Mouse (Mus musculus): ENCODE measurements around the gene Pkp4. TPM values are rescaled to one million over a fixed set of nuclear protein-coding genes. Genes with fewer than 3 reads are reported as not detected.

Pkp4 gene
- total RNA-seq, 2 experiments from 2014 or later, result 199 to 207 TPM

DNA sequence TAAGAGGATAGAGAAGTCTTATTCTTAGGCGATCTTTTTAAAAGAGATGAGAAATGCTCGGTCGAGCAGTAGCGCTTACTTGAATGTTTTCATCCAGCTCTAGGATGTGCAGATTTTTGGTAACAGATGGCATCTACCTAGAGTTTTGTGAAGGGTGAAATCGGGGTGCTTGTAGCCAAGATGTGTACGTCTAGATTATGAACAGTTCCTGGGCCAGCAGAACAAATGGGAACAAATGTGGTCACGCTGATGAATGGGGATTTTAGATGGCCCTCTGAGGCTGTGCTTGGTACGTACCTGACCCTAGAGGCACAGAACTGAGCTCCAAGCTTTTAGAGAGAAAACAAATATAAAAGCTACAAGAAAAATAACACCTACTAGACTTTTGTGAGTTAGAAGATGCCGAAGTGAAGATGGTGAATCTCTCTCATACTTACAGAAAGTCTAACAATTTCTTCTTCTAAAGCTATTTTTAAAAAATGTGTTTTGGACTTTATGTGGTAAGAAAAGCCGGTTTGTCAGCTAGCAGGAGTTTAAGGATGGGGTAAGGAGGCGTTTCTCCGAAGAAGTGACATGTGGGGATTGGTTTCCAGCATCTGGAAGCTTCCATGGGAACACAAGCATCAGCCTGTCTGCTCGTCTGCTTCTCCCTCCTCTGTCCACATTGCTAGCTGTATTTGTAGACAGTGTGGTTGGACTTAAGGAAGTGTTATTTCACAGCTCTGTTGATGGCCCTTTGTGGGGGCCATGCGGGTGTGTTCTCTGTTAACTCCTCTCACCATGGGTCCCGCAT, 20.9 kb downstream of the Pkp4 start:
- intact Hi-C loops (cut with DNase I), result no loop called here
- DNase-seq (ENCODE audit: low spot score in 2 of 2), result peak in 1 of 2 experiments; percentile 75

DNA sequence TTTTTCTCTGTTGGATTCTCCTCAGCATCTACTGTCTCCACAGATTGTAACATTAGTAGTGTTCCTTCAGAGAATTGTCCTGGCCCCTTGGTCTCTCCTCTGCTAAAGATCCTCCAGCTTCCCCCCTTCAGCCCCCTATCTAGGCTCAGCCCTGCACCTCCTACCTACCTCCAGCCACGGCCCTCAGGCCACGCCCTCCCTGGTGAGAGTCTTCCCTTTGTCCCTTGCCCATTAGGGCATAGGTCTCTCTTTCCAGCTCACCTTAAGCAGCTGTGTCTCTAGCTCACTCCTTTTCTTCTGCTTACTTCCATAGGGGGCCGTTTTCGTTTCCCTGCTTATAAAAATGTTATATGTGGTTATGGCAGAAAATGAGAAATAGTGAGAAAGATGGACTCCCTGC, 22.9 kb downstream of the Pkp4 start:
- no peak for DNase-seq (ENCODE audit: low spot score in 2 of 2)
- intact Hi-C loops (cut with DNase I), result no loop called here

DNA sequence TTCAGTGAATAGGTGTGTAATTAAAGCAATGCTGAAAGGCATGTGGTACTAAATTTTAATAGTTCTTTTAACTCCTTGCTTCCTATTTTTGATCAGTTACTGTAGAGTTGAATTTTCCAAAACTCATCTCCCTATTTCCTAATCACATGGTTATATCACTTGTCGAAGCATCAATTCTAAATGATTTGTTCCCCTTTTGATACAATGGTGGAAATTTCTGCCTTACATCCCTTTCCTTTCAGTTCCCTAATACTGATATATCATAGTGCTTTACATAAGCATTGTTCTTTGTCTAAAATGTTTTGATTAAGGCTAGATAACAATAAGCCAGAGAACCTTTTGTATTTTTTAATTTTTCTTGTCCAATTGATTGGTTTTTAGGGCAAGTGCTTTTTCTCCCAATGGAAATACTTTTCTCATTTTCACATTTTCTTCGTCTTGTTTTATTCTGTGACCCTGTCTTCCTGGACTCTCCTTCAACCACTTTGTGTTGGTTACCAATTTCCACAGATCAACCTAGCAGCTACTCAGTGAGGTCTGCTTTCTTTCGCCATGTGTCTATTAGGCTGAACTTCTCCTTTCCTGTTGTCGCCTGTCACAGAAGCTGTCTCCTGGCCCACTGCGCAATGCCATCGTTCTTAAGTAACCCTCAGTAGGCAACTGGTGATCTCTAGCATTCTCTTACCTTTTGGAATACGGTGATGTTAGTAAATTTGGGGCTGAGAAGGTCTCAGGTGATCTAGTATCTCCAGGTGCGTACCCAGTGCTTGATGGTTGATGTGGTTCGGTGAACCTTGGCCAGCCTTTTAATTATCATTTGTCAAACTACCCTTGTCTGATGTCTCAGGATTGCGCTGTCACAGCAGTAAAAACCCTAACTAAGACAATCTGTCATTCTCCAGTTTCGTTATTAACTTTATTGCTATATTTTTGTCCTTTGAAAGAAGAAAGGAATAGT, 23.7 kb downstream of the Pkp4 start:
- intact Hi-C loops (cut with DNase I), result no loop called here
- no peak for DNase-seq (ENCODE audit: low spot score in 2 of 2)

DNA sequence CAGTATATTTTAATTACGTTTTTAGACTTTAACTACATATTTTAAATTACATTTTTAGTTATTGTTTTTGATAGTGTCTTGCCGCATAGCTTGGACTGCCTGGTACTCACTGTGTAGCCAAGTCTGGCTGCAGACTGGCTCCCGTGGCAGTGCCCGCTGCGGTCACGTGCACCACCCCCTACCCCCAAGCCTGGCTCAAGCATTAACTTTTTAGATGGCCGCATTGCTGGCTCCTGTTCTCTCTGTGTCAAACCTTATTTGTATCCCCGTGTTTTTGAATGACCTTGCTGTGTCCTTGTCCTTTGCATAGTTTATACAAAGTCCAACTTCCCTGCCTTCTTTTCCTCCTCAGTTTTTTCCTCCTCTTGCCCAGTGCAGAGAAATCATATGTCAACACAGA, 25.5 kb downstream of the Pkp4 start:
- intact Hi-C loops (cut with DNase I), result no loop called here
- DNase-seq (ENCODE audit: low spot score in 2 of 2), result no peak

DNA sequence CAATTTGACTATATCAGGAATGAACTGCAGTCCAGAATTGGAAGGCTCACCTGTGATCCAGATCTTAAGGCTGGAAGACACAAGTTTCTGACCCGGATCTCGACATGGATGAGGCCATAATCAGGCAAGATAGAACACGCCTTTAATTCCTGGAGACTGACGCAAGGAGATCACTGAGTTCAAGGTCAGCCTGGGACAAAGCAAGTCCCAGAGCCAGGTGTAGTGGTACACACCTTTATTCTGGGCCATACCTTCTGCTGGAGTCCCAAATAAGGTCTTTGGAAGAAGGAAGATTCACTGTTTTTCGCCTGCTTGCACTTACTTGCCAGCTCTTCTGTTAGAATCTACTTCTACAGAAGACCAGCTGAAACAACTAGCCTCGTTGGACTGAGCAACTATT, 26.3 kb downstream of the Pkp4 start:
- DNase-seq (ENCODE audit: low spot score in 2 of 2), result no peak
- intact Hi-C loops (cut with DNase I), result no loop called here

DNA sequence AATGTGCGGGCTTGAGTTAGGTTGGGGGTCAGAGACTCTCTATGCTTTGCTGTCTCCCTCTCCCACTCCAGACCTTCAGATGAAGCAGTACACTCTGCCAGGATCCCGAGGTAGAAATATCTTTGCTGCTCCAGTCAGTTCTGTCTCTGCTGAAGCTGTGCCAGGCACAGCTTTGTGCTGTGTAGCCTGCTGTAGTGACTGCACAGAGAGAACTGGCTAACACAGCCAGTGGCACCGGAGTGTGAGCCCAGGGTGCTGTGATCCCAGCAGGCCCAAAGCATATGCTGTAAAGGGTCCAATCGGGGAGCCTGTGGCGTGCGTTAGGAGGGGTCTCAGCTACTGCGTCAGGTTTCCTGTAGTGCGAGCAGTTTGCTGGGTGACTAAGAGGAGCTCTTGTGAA, 27.7 kb downstream of the Pkp4 start:
- intact Hi-C loops (cut with DNase I), result no loop called here
- no peak for DNase-seq (ENCODE audit: low spot score in 2 of 2)

DNA sequence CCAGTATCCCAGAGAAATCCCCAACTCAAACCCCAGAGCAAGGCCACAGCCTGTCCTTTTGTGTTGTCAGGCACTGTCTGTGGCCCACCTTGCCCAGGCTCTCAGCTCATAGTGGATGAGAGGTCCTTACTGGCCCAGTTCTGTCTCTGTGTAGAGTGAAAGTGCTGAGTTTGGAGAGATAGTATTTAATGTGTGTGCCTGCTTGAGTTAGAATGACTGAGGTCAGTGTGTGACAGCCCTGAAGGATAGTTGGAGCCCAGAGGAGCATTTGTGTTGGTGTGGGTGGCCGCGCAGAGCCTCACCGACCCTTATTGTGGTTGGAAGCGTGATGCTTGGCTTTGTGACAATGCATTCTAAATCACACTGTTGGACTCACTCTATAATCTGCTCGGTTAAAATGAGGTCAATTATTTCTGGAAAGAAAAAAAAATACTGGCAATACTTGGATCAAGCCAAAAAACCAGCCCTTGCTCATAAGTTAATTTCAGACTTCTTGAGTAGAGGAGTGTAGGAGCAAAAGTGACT, 29.1 kb downstream of the Pkp4 start:
- intact Hi-C loops (cut with DNase I), result no loop called here

DNA sequence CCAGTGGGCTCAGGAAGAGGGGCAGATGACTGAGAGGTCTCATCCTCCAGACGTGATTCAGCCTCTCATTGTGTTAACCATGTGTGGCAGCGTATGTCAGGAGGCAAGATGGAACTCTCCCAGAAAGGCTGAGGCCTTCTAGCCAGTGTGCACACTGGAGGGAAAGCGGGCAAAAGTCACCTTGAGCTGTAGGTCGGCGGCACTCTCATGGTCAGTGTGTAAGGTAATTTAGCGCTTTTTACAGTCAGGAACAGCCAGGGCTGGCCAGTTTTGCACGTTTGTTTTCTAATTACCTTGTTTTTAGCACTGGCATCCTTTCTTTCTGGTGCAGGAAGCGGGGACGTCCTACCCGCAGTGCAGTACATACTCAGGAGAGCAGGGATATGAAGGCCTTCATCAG, 29.5 kb downstream of the Pkp4 start:
- DNase-seq (ENCODE audit: low spot score in 2 of 2), result no peak
- intact Hi-C loops (cut with DNase I), result no loop called here

More for the DNA sequence above, 29.1 kb downstream of the Pkp4 start:
- DNase-seq (ENCODE audit: low spot score in 2 of 2), result no peak

DNA sequence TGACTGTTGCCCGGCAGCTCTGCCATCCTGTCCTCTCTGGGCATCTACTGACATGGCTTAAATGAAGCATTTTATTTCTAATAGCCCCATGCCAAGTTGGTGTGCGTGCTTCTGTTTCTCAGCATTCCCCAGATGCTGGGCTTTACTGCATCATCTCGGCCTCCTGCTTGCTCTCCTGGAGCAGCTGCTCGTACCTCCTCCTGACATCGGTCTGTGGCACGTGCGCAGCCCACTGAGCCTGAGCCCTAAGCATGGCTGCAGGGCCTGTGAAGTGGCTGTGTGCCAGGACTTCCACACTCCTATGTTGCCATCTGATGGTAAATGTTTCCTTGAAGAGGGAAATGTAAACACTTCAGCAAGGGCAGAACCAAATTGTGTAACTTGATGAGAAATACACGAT, 30.8 kb downstream of the Pkp4 start:
- intact Hi-C loops (cut with DNase I), result no loop called here
- DNase-seq (ENCODE audit: low spot score in 2 of 2), result no peak

DNA sequence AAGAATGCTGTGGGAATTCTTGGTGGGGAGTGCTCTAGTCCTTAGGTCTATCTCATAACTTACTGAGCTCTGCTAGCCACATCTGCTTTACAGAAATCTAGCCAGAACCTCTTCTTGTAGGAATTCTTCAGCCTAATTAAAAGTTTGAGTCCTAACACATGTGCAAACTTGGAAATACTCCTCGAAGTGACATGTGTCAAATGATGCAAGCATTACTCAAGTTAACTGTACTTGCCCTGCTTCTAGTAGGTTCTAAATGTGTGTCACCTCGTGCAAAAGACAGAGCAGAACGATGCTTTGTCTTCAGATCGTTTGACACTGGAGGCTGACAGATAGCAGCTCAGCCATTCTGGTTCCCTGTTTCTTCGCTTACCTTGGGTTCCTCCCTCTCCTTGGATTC, 32.5 kb downstream of the Pkp4 start:
- intact Hi-C loops (cut with DNase I), result no loop called here
- no peak for DNase-seq (ENCODE audit: low spot score in 2 of 2)

DNA sequence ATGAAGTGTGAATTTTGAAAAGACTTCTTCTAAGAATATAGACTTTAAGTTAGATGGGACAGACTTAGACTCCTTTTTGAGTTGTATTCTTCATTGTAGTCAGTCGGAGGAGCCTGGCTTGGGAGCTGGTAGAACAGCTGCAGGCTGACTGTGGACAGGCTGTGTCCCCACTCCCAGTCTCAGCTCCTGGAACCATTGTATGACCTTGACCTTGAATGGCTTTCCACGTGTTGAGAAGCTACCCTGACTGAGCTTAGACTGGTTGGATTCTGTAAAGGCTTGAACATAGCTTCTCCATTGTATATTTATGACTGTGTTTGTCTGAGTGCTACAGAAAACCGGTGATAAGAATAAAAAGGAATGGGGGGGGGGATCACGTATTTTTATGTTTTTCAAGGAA, 36.5 kb downstream of the Pkp4 start:
- no peak for DNase-seq (ENCODE audit: low spot score in 2 of 2)
- intact Hi-C loops (cut with DNase I), result loop anchor here (5.0 kb wide), 1 partner anchor 55 kb away; no protein-coding TSS in a partner anchor

DNA sequence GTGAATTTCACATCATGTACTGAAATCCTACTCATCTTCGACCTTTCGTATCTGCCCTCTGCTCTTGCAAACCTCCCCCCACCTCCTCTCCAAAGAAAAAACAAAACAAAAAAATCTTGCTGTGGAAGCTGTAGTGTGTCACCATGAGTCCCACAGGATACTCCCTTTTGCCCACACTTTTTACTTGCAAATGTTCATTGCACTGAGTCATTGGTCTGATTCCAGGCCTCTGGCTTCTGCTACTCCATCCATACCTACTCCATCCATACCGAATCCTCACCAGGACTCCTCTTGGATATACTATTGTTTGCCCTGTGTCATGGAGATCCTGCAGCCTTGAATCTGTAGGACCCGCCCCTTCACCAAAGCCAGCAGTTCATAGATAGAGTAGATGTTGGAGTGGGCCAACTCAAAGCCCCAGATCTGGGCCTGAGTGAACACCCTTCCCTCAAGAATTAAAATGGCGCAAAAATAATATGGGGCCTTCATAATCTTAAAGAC, 38.9 kb downstream of the Pkp4 start:
- no peak for DNase-seq (ENCODE audit: low spot score in 2 of 2)
- intact Hi-C loops (cut with DNase I), result loop anchor here (5.0 kb wide), 1 partner anchor 53 kb away; no protein-coding TSS in a partner anchor

DNA sequence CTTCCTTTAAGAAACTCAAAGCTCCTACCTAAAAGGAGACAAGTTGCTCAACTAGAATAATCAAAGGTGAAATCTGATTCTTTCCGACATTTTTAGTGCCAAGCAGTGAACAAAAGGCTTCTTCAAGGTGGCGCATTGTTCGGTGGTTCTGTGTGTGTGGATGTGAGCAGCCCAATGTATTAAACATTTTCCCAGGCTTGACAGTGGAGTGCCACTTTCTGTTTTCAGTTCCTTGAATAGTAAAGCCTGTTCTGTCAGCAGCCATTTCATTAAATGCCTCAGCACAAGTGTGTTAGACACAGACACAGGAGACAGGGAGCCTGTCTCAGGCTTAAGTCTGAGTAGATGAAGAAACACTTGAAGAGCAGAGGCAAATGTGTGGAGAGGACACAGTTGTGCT, 39.9 kb downstream of the Pkp4 start:
- intact Hi-C loops (cut with DNase I), result no loop called here
- no peak for DNase-seq (ENCODE audit: low spot score in 2 of 2)

DNA sequence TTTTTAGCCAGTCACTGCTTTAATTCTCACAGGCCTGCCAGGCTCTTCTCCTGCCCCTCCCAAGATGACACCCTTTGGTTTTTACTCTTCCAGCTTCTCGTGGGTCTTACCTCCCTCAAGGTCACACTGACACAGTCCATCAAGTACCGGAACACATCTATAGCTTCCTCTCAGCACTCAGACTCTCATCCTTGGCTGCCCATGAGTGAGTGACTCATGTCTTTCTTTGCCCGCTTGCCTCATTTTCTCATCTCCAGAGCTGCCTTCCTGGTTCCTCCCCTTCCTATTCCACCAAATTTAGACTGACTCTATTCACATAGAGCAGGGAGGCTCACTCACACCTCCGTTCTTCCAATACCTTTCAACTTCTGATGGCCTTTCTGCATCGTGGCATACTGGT, 42.3 kb downstream of the Pkp4 start:
- intact Hi-C loops (cut with DNase I), result no loop called here

DNA sequence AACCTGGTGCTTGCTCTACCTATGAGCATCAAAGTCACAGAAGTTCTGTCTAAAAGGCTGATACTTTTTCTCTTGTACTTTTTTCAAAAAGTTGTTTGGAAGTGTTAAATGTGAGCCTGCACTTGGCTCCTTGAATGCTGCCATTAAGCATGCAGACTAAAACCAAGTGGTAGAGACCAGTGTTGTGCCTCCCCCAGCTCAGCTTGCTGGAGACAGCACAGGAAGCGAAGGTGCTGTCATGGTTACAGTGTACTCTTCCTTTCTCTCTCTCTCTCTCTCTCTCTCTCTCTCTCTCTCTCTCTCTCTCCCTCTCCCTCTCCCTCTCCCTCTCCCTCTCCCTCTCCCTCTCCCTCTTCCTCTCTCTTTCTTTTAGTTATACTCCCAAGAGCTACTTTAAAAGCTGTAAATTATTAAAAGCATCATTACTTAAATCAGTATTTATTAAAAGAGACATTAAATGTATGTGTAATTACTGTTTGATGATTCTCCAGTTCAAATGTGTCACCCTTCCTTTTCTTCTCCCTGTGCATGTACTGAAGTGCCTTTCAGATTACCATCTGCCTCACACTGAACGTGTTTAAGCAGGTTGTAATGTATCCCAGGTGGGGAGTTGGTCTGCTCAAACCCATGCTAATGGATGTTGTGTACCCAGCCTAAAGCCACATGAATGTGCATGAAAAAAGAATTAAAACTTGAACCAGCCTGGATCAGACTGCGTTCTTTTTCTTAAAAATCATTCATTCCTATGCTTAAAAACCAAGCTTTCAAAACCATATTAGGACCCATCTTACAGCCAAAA, 43.2 kb downstream of the Pkp4 start:
- intact Hi-C loops (cut with DNase I), result no loop called here
- no peak for DNase-seq (ENCODE audit: low spot score in 2 of 2)

More for the DNA sequence above, 42.3 kb downstream of the Pkp4 start:
- DNase-seq (ENCODE audit: low spot score in 2 of 2), result no peak

DNA sequence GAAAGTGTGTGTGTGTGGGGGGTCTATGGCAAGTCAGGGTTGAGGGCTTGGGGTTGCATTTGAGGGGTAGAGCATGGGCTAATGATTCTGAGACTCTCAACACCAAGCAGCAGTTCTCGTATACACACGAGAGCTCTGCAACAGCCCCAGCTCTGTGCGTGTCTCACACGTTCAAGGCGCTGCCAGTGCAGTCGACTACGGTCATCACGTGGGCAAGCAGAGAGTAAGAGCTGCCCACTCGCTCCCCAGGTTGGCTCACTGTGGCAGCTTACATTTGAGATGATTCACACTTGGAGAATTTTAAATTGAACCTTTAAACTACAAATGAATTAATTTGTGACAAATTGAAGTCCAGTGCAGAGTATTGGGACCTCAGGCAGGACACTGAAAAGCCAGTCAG, 44.4 kb downstream of the Pkp4 start:
- peak in 1 of 2 experiments; percentile 74 for DNase-seq (ENCODE audit: low spot score in 2 of 2)

DNA sequence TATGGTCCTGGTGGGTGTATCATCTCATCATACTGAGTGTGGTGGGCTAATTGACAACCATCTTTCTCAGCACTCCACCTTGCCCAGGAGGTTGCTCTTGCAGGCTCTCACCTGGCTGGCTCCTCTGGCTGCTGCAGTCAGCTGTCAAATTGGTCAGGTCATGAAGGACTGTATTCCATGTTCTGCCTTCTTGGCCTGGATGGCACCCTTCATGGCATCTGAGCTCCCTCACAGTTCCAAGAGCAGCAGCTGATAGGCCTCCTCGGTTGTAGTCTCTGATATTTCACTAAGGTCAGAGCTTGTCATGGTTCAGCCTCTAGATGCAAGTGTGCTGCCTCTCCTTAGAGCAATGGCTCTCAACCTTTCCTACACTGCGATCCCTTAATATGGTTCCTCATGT, 45.5 kb downstream of the Pkp4 start:
- intact Hi-C loops (cut with DNase I), result no loop called here
- no peak for DNase-seq (ENCODE audit: low spot score in 2 of 2)

More for the DNA sequence above, 44.4 kb downstream of the Pkp4 start:
- intact Hi-C loops (cut with DNase I), result no loop called here

DNA sequence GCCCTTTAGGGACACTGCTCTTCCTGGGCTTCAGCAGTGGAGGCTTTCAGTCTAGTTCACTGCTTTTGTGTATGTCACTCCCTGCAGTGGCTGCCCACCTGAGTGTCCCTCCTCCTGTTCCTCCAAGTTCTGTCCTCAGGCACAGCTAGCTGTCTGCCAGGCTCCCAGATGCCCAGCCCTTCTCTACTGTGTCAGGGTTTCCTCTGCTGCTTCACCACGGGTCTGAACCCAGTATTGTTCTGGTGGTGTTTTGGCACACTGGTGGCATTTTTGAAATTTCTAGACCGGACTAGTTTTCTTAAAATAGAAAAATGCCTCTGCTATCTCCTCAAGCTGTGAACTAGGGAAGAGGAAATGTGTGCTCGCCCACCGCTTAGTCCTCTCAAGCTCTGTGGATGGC, 46.6 kb downstream of the Pkp4 start:
- intact Hi-C loops (cut with DNase I), result no loop called here
- no peak for DNase-seq (ENCODE audit: low spot score in 2 of 2)

DNA sequence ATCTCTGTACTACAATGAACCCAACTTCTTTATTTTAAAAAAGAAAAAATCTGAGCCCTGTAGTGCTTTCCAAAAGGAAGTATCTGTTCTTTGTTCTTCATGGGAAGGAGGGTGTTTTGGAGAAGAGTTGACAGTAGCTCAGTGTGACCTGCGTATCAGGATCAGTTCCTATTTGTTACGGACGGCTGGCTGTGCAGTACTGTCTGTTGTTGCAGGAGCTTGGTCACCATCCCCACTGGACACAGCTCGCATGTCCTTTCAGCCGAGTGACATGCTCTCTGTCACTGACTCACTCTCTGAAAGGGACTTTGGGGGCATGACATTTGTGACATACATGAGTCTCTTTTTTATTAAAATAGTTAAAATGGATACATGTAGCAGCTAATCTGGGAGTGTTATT, 47.1 kb downstream of the Pkp4 start:
- no peak for DNase-seq (ENCODE audit: low spot score in 2 of 2)
- intact Hi-C loops (cut with DNase I), result no loop called here

Measured in left cerebral cortex, postnatal 25 days (tissue).